Mouse (Mus musculus): Measurements from ENCODE around the gene Tmprss13. TPM values are rescaled to one million over a fixed set of nuclear protein-coding genes. Genes with fewer than 3 reads are reported as not detected.

Tmprss13 gene
- polyA plus RNA-seq, 1 experiment from 2014 or later, result 6.0 TPM

GRCm38 (mm10) chr9:45301771-45302170, 17.1 kb upstream of the Tmprss13 start:
- Histone ChIP-seq H3K4me1 (no peaks in the 10 kb centered on the region), H3K9me3 (no peaks in the 10 kb centered on the region), H3K27me3 (replicated peaks) (no peaks in the 10 kb centered on the region), H3K27ac (no peak overlapping the region), H3K9ac (no peak overlapping the region), H3K4me2 (no peak overlapping the region), H3K36me3 (no peaks in the 10 kb centered on the region), H3K4me3 (replicated peaks) (no peak overlapping the region)
- WGBS, result 73% methylated on average over 8 of the region's 8 CpGs
- ATAC-seq (ENCODE audit: insufficient read depth, low FRiP score, low read depth), result no peak

DNA sequence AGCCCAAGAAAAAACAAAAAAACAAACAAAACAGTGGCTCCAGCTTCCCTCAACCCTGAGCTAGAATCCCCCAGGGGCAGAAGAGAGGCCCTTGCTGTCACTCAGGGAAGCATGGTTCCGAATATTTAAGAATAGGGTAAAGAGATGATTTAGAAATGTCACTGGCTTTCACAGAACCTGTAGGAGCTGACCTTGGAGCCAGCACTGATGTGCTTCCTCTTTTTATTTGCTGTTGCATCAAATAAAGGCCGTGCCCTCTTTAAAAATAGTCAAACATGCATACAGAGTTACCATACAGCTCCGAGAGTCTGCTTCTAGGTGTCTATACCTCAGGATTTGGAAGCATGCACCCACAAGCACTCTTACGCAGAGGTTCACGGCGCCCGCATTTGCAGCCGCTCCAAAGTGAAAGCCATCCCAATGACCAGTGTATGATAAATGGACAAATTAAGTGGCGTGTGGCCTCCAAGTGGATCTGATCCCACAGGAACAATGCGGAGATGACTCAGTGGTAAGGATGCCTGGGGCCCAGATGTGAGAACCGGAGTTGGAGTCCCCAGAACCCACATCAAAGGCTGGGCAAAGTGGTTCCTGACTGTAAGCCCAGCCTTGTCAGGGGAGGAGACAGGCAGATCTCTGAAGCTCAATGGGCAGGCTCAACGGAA, 12.0 kb upstream of the Tmprss13 start:
- Histone ChIP-seq H3K9me3 (no peaks in the 10 kb centered on the region), H3K27me3 (replicated peaks) (no peaks in the 10 kb centered on the region), H3K36me3 (no peaks in the 10 kb centered on the region), H3K27ac (no peak overlapping the region), H3K9ac (no peak overlapping the region), H3K4me3 (replicated peaks) (no peak overlapping the region), H3K4me1 (no peaks in the 10 kb centered on the region), H3K4me2 (no peak overlapping the region)
- ATAC-seq (ENCODE audit: insufficient read depth, low FRiP score, low read depth), result no peak
- 78% methylated on average over 12 of the region's 12 CpGs for WGBS

DNA sequence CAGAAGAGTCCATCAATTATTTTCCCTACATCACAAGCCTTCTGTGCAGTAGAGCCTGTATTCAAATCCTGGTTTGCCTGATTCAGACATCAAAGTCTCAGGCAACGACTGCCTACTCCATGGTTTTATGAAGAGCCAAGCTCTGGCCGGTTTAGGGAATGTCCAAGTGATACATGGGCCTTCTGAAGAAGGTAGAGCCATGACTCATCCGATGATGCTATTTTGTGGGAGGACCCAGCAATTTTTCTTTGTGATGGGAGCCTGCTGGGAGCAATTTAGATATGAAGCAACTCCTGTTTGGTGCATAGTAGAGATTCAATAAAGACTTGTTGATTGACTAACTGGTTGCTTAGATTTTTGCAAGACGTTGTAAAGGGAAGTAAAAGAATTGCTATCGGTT, 10.4 kb upstream of the Tmprss13 start:
- no peak overlapping the region for H3K4me2 ChIP-seq
- no peaks in the 10 kb centered on the region for H3K9me3 ChIP-seq
- no peaks in the 10 kb centered on the region for H3K27me3 ChIP-seq (replicated peaks)
- no peak overlapping the region for H3K9ac ChIP-seq
- 76% methylated on average over 5 of the region's 5 CpGs for WGBS
- H3K4me1 ChIP-seq, result no peaks in the 10 kb centered on the region
- H3K36me3 ChIP-seq, result no peaks in the 10 kb centered on the region
- H3K4me3 ChIP-seq (replicated peaks), result no peak overlapping the region
- ATAC-seq (ENCODE audit: insufficient read depth, low FRiP score, low read depth), result no peak
- H3K27ac ChIP-seq, result no peak overlapping the region

DNA sequence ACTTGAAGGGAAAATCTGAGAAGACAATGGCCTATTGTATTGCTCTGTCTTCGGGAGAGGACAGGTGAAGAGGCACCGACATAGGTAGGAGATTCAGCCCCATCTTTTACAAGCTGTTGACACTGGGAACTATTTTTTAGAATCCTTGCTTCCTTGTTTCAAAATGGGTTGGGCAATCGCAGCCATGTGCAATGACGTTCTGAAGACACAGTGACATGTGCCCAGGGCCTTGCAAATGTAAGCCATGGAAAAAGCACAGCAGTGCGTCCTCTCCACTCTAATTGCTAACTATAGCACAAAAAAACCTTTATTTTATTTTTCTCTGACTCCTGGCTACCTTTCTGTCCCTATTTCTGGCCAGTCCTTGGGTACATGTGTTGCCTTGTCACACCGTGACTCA, 7.0 kb upstream of the Tmprss13 start:
- Histone ChIP-seq H3K4me3 (replicated peaks) (no peak overlapping the region), H3K4me1 (no peaks in the 10 kb centered on the region), H3K27ac (no peak overlapping the region), H3K9ac (no peak overlapping the region), H3K4me2 (no peak overlapping the region), H3K36me3 (no peaks in the 10 kb centered on the region), H3K9me3 (no peaks in the 10 kb centered on the region), H3K27me3 (replicated peaks) (0 out of 2 replicates have a peak, but pooled peaks cover 4% of the 10 kb centered on the region)
- WGBS, result 77% methylated on average over 6 of the region's 6 CpGs
- ATAC-seq (ENCODE audit: insufficient read depth, low FRiP score, low read depth), result no peak

DNA sequence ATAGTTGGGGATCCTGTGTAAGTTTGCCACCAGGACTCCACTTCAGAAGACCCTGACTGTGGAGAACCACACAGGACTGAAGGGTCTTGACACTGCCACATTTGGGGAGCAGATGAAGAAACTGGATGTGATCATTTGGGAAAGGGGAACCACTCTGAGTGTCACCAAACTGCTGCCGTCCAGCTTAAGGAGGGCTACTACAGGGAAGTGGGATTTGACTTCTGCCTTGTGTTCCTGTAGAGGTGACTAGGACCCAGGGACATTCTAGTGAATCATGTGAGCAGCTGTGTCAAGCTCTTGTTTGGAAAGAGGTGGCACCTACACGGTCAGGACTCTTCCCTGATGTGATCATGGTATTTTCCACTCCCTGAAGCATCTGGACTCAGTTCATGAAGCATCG, 5.0 kb upstream of the Tmprss13 start:
- Histone ChIP-seq H3K4me2 (no peak overlapping the region), H3K27me3 (replicated peaks) (0 out of 2 replicates have a peak, but pooled peaks cover 4% of the 10 kb centered on the region), H3K36me3 (no peaks in the 10 kb centered on the region), H3K9ac (no peak overlapping the region), H3K27ac (no peak overlapping the region), H3K4me1 (0 out of 2 replicates have a peak, but pooled peaks cover 9% of the 10 kb centered on the region), H3K9me3 (no peaks in the 10 kb centered on the region), H3K4me3 (replicated peaks) (no peak overlapping the region)
- no peak for ATAC-seq (ENCODE audit: insufficient read depth, low FRiP score, low read depth)
- 70% methylated on average over 3 of the region's 3 CpGs for WGBS

GRCm38 (mm10) chr9:45317635-45318034, 1.3 kb upstream of the Tmprss13 start:
- ATAC-seq (ENCODE audit: insufficient read depth, low FRiP score, low read depth), result 0 out of 2 replicates have a peak, but pooled peaks have one; percentile 31
- Histone ChIP-seq H3K27ac (no peak overlapping the region), H3K4me1 (0 out of 2 replicates have a peak, but pooled peaks cover 9% of the 10 kb centered on the region), H3K36me3 (no peaks in the 10 kb centered on the region), H3K4me2 (no peak overlapping the region), H3K9me3 (no peaks in the 10 kb centered on the region), H3K4me3 (replicated peaks) (no peak overlapping the region), H3K9ac (no peak overlapping the region), H3K27me3 (replicated peaks) (0 out of 2 replicates have a peak, but pooled peaks cover 4% of the 10 kb centered on the region)
- WGBS, result 49% methylated on average over 3 of the region's 3 CpGs

DNA sequence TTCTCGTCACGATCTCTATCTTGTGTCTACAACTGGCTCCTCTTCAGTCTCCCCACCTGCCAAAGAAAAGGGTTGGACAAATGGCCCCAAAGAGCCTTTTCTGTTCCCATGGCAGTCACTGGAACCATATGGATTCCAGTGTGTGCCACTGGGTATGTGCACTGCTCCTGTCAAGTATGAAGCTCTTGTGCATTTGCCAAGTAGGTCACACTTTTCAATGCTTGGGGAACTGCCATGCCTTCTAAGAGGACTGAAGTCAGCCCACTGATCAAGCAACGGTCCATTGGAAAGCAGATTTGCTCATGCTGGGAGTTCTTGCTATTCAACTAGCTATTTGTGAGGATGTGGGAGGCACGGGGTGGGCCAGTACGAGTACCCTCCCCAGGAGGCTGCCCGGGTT, 2.6 kb downstream of the Tmprss13 start:
- Histone ChIP-seq H3K4me2 (no peak overlapping the region), H3K36me3 (no peaks in the 10 kb centered on the region), H3K4me1 (0 out of 2 replicates have a peak, but pooled peaks cover 9% of the 10 kb centered on the region), H3K9me3 (no peaks in the 10 kb centered on the region), H3K27me3 (replicated peaks) (no peaks in the 10 kb centered on the region), H3K27ac (no peak overlapping the region), H3K4me3 (replicated peaks) (no peak overlapping the region), H3K9ac (no peak overlapping the region)
- WGBS, result 88% methylated on average over 6 of the region's 6 CpGs
- ATAC-seq (ENCODE audit: insufficient read depth, low FRiP score, low read depth), result no peak

DNA sequence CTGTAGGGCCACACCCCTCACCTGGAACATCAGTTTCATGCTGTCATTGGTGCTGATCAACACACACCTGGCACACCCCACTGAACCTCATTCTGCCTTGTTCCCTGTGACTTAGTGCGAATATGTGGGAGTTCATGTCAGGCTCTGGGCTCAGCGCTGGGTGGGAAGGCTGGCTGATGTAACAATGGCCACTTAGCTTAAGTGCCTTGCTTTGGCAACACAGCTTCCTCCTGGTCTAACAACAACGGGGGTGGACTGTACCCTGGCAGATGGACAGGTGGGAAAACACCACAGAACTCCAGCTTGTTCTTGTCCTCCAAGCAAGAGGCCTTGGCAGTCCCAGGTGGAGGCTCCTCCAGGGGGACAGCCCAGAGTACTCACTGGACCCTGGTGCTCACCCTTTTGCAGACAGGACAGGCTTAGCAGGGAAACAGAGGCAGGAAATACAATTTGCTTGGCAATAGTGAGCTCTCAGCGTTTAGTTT, 3.1 kb downstream of the Tmprss13 start:
- Histone ChIP-seq H3K9me3 (no peaks in the 10 kb centered on the region), H3K36me3 (no peaks in the 10 kb centered on the region), H3K4me3 (replicated peaks) (no peak overlapping the region), H3K27ac (no peak overlapping the region), H3K27me3 (replicated peaks) (no peaks in the 10 kb centered on the region), H3K4me1 (0 out of 2 replicates have a peak, but pooled peaks cover 9% of the 10 kb centered on the region), H3K9ac (no peak overlapping the region), H3K4me2 (no peak overlapping the region)
- 72% methylated on average over 4 of the region's 4 CpGs for WGBS
- ATAC-seq (ENCODE audit: insufficient read depth, low FRiP score, low read depth), result no peak

DNA sequence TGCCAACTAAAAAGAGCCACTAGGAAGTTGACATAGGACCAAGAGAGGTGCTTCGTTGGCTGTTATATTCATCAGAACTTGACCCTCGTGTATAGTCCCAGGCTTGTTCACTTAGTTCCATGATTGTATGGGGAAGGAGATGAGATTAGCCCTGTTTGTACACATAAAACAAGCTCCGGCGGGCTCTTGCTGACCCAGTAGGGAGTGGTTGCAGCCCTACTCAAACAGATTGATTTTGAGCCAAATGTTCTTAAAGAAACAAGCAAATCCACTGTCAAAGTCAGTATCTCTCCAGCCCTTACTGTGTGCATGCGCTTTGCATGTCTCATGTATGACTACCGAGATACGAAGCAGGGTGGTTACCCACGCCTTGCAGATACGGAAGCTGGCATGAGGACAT, 7.5 kb downstream of the Tmprss13 start:
- Histone ChIP-seq H3K4me1 (no peaks in the 10 kb centered on the region), H3K27me3 (replicated peaks) (no peaks in the 10 kb centered on the region), H3K4me2 (no peak overlapping the region), H3K27ac (no peak overlapping the region), H3K36me3 (no peaks in the 10 kb centered on the region), H3K9ac (no peak overlapping the region), H3K9me3 (no peaks in the 10 kb centered on the region), H3K4me3 (replicated peaks) (no peak overlapping the region)
- no peak for ATAC-seq (ENCODE audit: insufficient read depth, low FRiP score, low read depth)
- 71% methylated on average over 9 of the region's 9 CpGs for WGBS

DNA sequence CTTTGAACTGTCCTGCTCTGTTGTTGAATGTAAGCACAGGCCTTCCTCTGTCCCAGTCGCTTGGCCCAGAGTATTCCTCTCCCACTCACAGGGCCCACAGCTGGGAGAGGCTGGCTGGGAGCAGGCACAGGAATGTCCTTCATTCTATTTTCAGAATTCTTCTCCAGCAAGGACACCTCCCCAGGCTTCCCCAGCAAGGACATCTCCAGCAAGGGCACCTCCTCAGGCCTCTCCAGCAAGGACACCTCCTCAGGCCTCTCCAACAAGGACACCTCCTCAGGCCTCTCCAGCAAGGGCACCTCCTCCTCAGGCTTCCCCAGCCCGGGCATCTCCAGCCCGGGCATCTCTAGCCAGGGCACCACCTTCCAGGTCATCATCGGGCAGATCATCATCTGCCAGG, 9.4 kb downstream of the Tmprss13 start:
- no peak overlapping the region for H3K4me3 ChIP-seq (replicated peaks)
- H3K9me3 ChIP-seq, result no peaks in the 10 kb centered on the region
- H3K36me3 ChIP-seq, result no peaks in the 10 kb centered on the region
- no peaks in the 10 kb centered on the region for H3K27me3 ChIP-seq (replicated peaks)
- no peak overlapping the region for H3K9ac ChIP-seq
- ATAC-seq (ENCODE audit: insufficient read depth, low FRiP score, low read depth), result no peak
- WGBS, result 92% methylated on average over 4 of the region's 4 CpGs
- no peak overlapping the region for H3K4me2 ChIP-seq
- H3K27ac ChIP-seq, result no peak overlapping the region
- H3K4me1 ChIP-seq, result no peaks in the 10 kb centered on the region

GRCm38 (mm10) chr9:45329577-45329976, 10.7 kb downstream of the Tmprss13 start:
- H3K9ac ChIP-seq, result no peak overlapping the region
- 92% methylated on average over 6 of the region's 6 CpGs for WGBS
- no peak overlapping the region for H3K27ac ChIP-seq
- ATAC-seq (ENCODE audit: insufficient read depth, low FRiP score, low read depth), result no peak
- H3K4me3 ChIP-seq (replicated peaks), result no peak overlapping the region
- H3K4me2 ChIP-seq, result no peak overlapping the region
- no peaks in the 10 kb centered on the region for H3K36me3 ChIP-seq
- no peaks in the 10 kb centered on the region for H3K9me3 ChIP-seq
- H3K4me1 ChIP-seq, result no peaks in the 10 kb centered on the region
- no peaks in the 10 kb centered on the region for H3K27me3 ChIP-seq (replicated peaks)

DNA sequence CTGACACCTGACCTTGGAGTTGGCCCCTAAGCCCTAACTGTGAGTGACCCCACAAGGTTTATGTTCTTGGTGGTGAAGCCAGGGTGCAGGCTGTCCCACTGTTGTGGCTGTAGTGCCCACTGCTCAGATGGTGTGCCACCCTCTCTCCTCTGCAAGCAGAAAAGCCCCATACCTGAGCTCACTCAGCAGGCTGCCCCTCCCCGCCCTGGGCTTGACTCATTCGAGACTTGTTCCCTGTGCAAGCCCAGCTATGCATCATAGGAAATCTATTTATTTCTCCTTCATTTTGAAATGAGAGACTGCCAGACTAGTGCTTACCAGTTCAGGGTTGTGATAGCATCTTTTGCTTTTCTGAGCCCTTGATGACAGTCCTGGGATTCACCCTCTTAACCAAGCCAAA, 18.5 kb downstream of the Tmprss13 start:
- Histone ChIP-seq H3K4me1 (no peaks in the 10 kb centered on the region), H3K9me3 (no peaks in the 10 kb centered on the region), H3K27me3 (replicated peaks) (no peaks in the 10 kb centered on the region), H3K27ac (no peak overlapping the region), H3K4me3 (replicated peaks) (no peak overlapping the region), H3K9ac (no peak overlapping the region), H3K4me2 (no peak overlapping the region), H3K36me3 (no peaks in the 10 kb centered on the region)
- no peak for ATAC-seq (ENCODE audit: insufficient read depth, low FRiP score, low read depth)
- 61% methylated on average over 2 of the region's 2 CpGs for WGBS
